Mouse (Mus musculus) kidney, adult 2 months (tissue): Measurements from ENCODE around the gene Sub1. TPM values are rescaled to one million over a fixed set of nuclear protein-coding genes. Genes with fewer than 3 reads are reported as not detected.

Experiments
- DNase-seq: peaks from one replicate; pipeline ENCODE4 v3.0.0; 2021
- H3K27ac ChIP-seq: fragments of 200-500 bp; 2 replicates; pipeline ENCODE4 v1.5.1; 2012; ENCODE audit warnings: low read depth, low read length, control low read depth, inconsistent platforms; ENCODE audit not compliant: insufficient read depth
- H3K27me3 ChIP-seq: fragments of 200-500 bp; replicated peaks from 2 replicates; pipeline ENCODE4 v1.6.1; 2012; ENCODE audit warnings: mild to moderate bottlenecking, moderate library complexity, low read length, inconsistent platforms; ENCODE audit not compliant: control insufficient read depth, insufficient read depth
- H3K36me3 ChIP-seq: fragments of 200-500 bp; 2 replicates; pipeline ENCODE4 v1.6.1; 2012; ENCODE audit warnings: mild to moderate bottlenecking, moderate library complexity, low read length, inconsistent platforms; ENCODE audit not compliant: control insufficient read depth, insufficient read depth
- H3K4me1 ChIP-seq: fragments of 200-500 bp; 2 replicates; pipeline ENCODE4 v1.6.1; 2011; ENCODE audit warnings: low read length; ENCODE audit not compliant: control insufficient read depth, insufficient read depth
- H3K4me3 ChIP-seq: fragments of 200-500 bp; 2 replicates; pipeline ENCODE4 v1.5.1; 2011; ENCODE audit warnings: mild to moderate bottlenecking, low read depth, low read length, control low read depth; ENCODE audit not compliant: insufficient read depth
- CTCF ChIP-seq: fragments of 200-500 bp; conservative IDR thresholded peaks from 2 replicates; pipeline ENCODE4 v1.5.1; 2011; ENCODE audit warnings: low read depth, mild to moderate bottlenecking, control low read depth, low read length, moderate library complexity, mixed read lengths; ENCODE audit not compliant: insufficient read depth, insufficient read length
- POLR2A ChIP-seq: fragments of 200-500 bp; IDR thresholded peaks from one replicate; pipeline ENCODE4 v1.6.1; 2011; ENCODE audit warnings: low read depth, low read length, control low read depth
- WGBS: fragments of 180-500 bp; shearing (Covaris S2); methylation state at CpG from one replicate; pipeline ENCODE4 v1.1.7; 2018; 5-methylcytosine and 5-hydroxymethylcytosine counted together
- polyA plus RNA-seq: library from polyadenylated mRNA; depleted of rRNA; stranded (reverse); fragments of >200 nt; gene quantifications from 2 replicates; pipeline ENCODE4 v1.2.3, GENCODE M21; 2012; rRNA removed

The Sub1 gene
- polyA plus RNA-seq, 1 experiment, result 10.5 TPM

GRCm38 (mm10) chr15:11951181-11951580, 45.6 kb downstream of the Sub1 start:
- Histone ChIP-seq H3K27ac (no peak overlapping the region), H3K4me3 (no peak overlapping the region), H3K27me3 (no peaks in the 10 kb centered on the region), H3K4me1 (no peaks in the 10 kb centered on the region), H3K36me3 (no peaks in the 10 kb centered on the region)
- DNase-seq, result no peak
- WGBS, result 97% methylated on average over 7 of the region's 7 CpGs
- no peak for TF ChIP-seq POLR2A
- TF ChIP-seq CTCF, result no peak

DNA sequence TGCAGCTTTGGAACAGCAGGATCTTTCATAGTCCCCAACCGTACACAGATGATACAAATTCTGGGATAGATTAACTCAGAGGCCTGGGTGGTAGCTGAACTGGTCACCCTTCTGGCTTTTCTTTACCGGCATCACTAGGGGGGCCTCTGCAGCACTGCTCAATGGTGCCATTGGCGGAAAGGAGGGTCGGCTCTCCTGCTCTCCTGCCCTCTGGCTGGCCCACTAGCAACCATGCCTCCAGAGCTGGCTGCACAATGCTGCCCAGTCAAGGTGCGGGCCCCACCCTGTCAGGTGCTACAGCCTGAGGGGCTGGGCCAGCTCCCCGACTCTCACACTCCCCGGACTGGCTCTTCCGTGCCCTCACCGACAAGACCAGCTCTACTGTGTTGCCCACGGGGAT, 46.6 kb downstream of the Sub1 start:
- TF ChIP-seq CTCF (no peak), POLR2A (no peak)
- no peaks in the 10 kb centered on the region for H3K27me3 ChIP-seq
- no peak for DNase-seq
- no peak overlapping the region for H3K4me3 ChIP-seq
- no peaks in the 10 kb centered on the region for H3K36me3 ChIP-seq
- WGBS, result 91% methylated on average over 10 of the region's 10 CpGs
- no peak overlapping the region for H3K27ac ChIP-seq
- H3K4me1 ChIP-seq, result no peaks in the 10 kb centered on the region

DNA sequence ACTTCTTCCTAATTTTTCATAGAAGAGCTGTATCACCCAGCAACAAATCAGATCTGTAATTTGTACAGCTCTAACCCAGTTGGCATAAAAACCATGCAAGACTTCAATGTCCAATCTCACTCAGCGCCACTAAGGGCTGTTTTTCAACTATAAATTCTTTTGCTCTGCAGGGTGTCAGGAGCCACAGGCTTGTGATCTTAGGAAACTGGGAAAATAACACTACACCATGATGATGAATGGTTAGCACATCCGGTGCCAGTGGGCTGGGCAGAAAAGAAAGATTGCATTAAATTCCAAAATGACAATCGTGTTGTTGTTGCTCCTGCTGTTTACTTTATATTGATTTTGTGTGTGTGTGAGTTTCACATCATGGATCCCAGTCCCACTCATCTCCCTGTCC, 47.3 kb downstream of the Sub1 start:
- H3K27me3 ChIP-seq, result no peaks in the 10 kb centered on the region
- no peak for DNase-seq
- H3K4me3 ChIP-seq, result no peak overlapping the region
- no peak overlapping the region for H3K27ac ChIP-seq
- H3K4me1 ChIP-seq, result no peaks in the 10 kb centered on the region
- H3K36me3 ChIP-seq, result no peaks in the 10 kb centered on the region
- 67% methylated on average over 3 of the region's 3 CpGs for WGBS
- TF ChIP-seq CTCF (no peak), POLR2A (no peak)

- no peak overlapping the region for H3K27ac ChIP-seq
- 60% methylated on average over 5 of the region's 5 CpGs for WGBS
- TF ChIP-seq CTCF, result no peak
- TF ChIP-seq POLR2A, result no peak
- no peak overlapping the region for H3K4me3 ChIP-seq
- DNase-seq, result no peak
- H3K4me1 ChIP-seq, result no peaks in the 10 kb centered on the region
- H3K27me3 ChIP-seq, result no peaks in the 10 kb centered on the region
- no peaks in the 10 kb centered on the region for H3K36me3 ChIP-seq
Measured at GRCm38 (mm10) chr15:11940855-11941254, 55.9 kb downstream of the Sub1 start.

Other genes with a start within 250 kb of the Sub1 start
- gene Npr3, start 89.7 kb downstream of the Sub1 start, polyA plus RNA-seq, result 5.9 and 6.1 TPM in 2 replicates
- gene Zfr, start 120.8 kb upstream of the Sub1 start, polyA plus RNA-seq, result 79.8 and 80.8 TPM in 2 replicates
- gene Mtmr12, start 208.0 kb upstream of the Sub1 start, polyA plus RNA-seq, result 27.3 and 28.1 TPM in 2 replicates